Mouse (Mus musculus) E14TG2a.4 (cell line): ENCODE results near the gene Ly6g6d.

Experiments used
- CTCF ChIP-seq: conservative IDR thresholded peaks from 2 replicates; pipeline ENCODE4 v1.5.1; 2014; ENCODE audit warnings: low read length
- NANOG ChIP-seq: IDR thresholded peaks from 2 replicates; pipeline ENCODE4 v1.6.1; 2014; ENCODE audit warnings: borderline replicate concordance, low read length, mixed read lengths

GRCm38 (mm10) chr17:35068213-35068914, 9.5 kb downstream of the Ly6g6d start:
- no peak for TF ChIP-seq CTCF
- no peak for TF ChIP-seq NANOG
